Mouse (Mus musculus) layer of hippocampus, adult 9-10 months (tissue): ENCODE results near the gene Eef1g.
"Not testable (repeated sequence)": the region's sequence is repeated elsewhere in the genome, so short reads cannot be mapped to it uniquely, and the experiment has no call there.

Source experiments
- DNase-seq: peaks from one replicate; pipeline ENCODE4 v3.0.0; 2022; ENCODE audit warnings: low spot score

The Eef1g gene

GRCm38 (mm10) chr19:8987816-8988215 lies 21.0 kb downstream of the Eef1g start:
- no peak for DNase-seq

- no peak for DNase-seq
Observed at GRCm38 (mm10) chr19:8988346-8989065, 21.7 kb downstream of the Eef1g start.

GRCm38 (mm10) chr19:8989066-8989566 lies 22.3 kb downstream of the Eef1g start, which contains the start of gene Ahnak:
Gene Ahnak (plus strand): TSS chr19:8989284.
- DNase-seq, result no peak

- DNase-seq, result no peak
Observed at GRCm38 (mm10) chr19:8989567-8990431, 23.0 kb downstream of the Eef1g start.

GRCm38 (mm10) chr19:8990432-8991102 lies 23.7 kb downstream of the Eef1g start:
- no peak for DNase-seq

- no peak for DNase-seq
Observed at GRCm38 (mm10) chr19:8991245-8991870, 24.5 kb downstream of the Eef1g start.

GRCm38 (mm10) chr19:8991871-8992735 lies 25.3 kb downstream of the Eef1g start:
- DNase-seq, result no peak

- peak; percentile 54 for DNase-seq
Observed at GRCm38 (mm10) chr19:8992769-8993624, 26.2 kb downstream of the Eef1g start.

GRCm38 (mm10) chr19:8993625-8993912 lies 26.7 kb downstream of the Eef1g start:
- no peak for DNase-seq

GRCm38 (mm10) chr19:8994813-8995607 lies 28.2 kb downstream of the Eef1g start:
- DNase-seq, result no peak

GRCm38 (mm10) chr19:8996601-8997000 lies 29.8 kb downstream of the Eef1g start:
- no peak for DNase-seq

- no peak for DNase-seq
Observed at GRCm38 (mm10) chr19:8997546-8997945, 30.7 kb downstream of the Eef1g start.

GRCm38 (mm10) chr19:8998546-8998945 lies 31.7 kb downstream of the Eef1g start:
- no peak for DNase-seq

- DNase-seq, result no peak
Observed at GRCm38 (mm10) chr19:8999223-8999622, 32.4 kb downstream of the Eef1g start.

- not testable (repeated sequence) for DNase-seq
Observed at GRCm38 (mm10) chr19:9006915-9007314, 40.1 kb downstream of the Eef1g start.

GRCm38 (mm10) chr19:9019298-9019697 lies 52.5 kb downstream of the Eef1g start:
- no peak for DNase-seq

GRCm38 (mm10) chr19:9023021-9023778 lies 56.4 kb downstream of the Eef1g start:
- DNase-seq, result peak; percentile 27

- no peak for DNase-seq
Observed at GRCm38 (mm10) chr19:9025562-9026257, 58.9 kb downstream of the Eef1g start.
